Comparison of ENCODE assay signal across 11 mouse cellular contexts in genomic region chr11:87949990-87950389, GRCm38 (mm10). TPM values are rescaled to one million over a fixed set of nuclear protein-coding genes. Genes with fewer than 3 reads are reported as not detected.
A peak's percentile ranks its signal among the peaks of the same experiment; 100 is the strongest.
DNase-seq lines count a peak whose midpoint lies in the region; ATAC-seq and TF ChIP-seq lines count a peak whose summit lies in the region.
"Had no signal": no experiment of that assay in that cellular context is flagged by ENCODE, and none has a peak within 500 bp of the region (broad histone marks: within the 10 kb centered on the region; RNA-seq: fewer than 3 reads in every experiment).

No protein-coding gene starts in this region.

- H3K9ac ChIP-seq in forebrain, embryonic 14.5 days (ENCODE audit: low read length): no peak overlapping the region
- no peak overlapping the region for H3K9ac ChIP-seq in forebrain, embryonic 12.5 days

- no peak for TF ChIP-seq POLR2A in lung, adult 2 months (IDR thresholded peaks at IDR 0.05; ENCODE audit: borderline replicate concordance, extremely low read depth, low read depth, low read length)

- ATAC-seq in forebrain, embryonic 14.5 days: no peak
- ATAC-seq in forebrain, embryonic 12.5 days (ENCODE audit: low FRiP score): no peak
- ATAC-seq in Patski: no peak

- DNase-seq in forebrain, embryonic 14.5 days (ENCODE audit: low spot score): peak; percentile 44
- DNase-seq in lung, adult 2 months: no peak
- DNase-seq in lung, postnatal 10 days: no peak
- no peak for DNase-seq in Patski (ENCODE audit: low read depth, low spot score)
- DNase-seq in induced T-regulatory cell, adult 2 months (ENCODE audit: low read depth): peak; percentile 34
- DNase-seq in ovary, postnatal 14 days (ENCODE audit: low spot score): no peak
- no peak for DNase-seq in layer of hippocampus, adult 11-12 months (ENCODE audit: low spot score)
- DNase-seq: lung, adult 18-20 months had no signal

- no peak overlapping the region for H3K4me3 ChIP-seq in forebrain, embryonic 14.5 days (ENCODE audit: low read depth, low read length)
- no peak overlapping the region for H3K4me3 ChIP-seq in forebrain, embryonic 12.5 days (replicated peaks)
- no peak overlapping the region for H3K4me3 ChIP-seq in lung, adult 2 months (replicated peaks; ENCODE audit: extremely low read depth, low read depth, low read length)

- no peaks in the 10 kb centered on the region for H3K4me1 ChIP-seq in forebrain, embryonic 14.5 days (ENCODE audit: control insufficient read depth, insufficient read depth, low read length)
- no peaks in the 10 kb centered on the region for H3K4me1 ChIP-seq in forebrain, embryonic 12.5 days
- H3K4me1 ChIP-seq in lung, adult 2 months (ENCODE audit: control insufficient read depth, insufficient read depth, low read length): no peaks in the 10 kb centered on the region

- no peaks in the 10 kb centered on the region for H3K36me3 ChIP-seq in forebrain, embryonic 14.5 days (ENCODE audit: control insufficient read depth, insufficient read depth, low read length)
- H3K36me3 ChIP-seq in forebrain, embryonic 12.5 days (replicated peaks): no peaks in the 10 kb centered on the region

- H3K27me3 ChIP-seq in forebrain, embryonic 14.5 days (replicated peaks; ENCODE audit: control insufficient read depth, insufficient read depth, low read length): no peaks in the 10 kb centered on the region
- 0 out of 2 replicates have a peak, but pooled peaks cover 4% of the 10 kb centered on the region for H3K27me3 ChIP-seq in forebrain, embryonic 12.5 days
- H3K27me3 ChIP-seq in Patski: peaks cover 14% of the 10 kb centered on the region

- POLR2A ChIA-PET in Patski (lab: Charles Lee): no interaction called here

- in situ Hi-C loops in Patski (cut with MboI; ENCODE audit: low pct_unique_long_range_greater_than_20kb): loop anchor here (25.0 kb wide), 1 partner anchor 462 kb away; no protein-coding TSS in a partner anchor

- no peak overlapping the region for H3K4me2 ChIP-seq in forebrain, embryonic 14.5 days (ENCODE audit: low read length)
- no peak overlapping the region for H3K4me2 ChIP-seq in forebrain, embryonic 12.5 days
- H3K4me2 ChIP-seq: heart, embryonic 11.5 days had no signal

- no peaks in the 10 kb centered on the region for H3K9me3 ChIP-seq in forebrain, embryonic 14.5 days (replicated peaks; ENCODE audit: control insufficient read depth, low read length)
- H3K9me3 ChIP-seq in forebrain, embryonic 12.5 days: no peaks in the 10 kb centered on the region

- no peak overlapping the region for H3K27ac ChIP-seq in forebrain, embryonic 14.5 days (ENCODE audit: low read depth, low read length)
- no peak overlapping the region for H3K27ac ChIP-seq in forebrain, embryonic 12.5 days

- TF ChIP-seq CTCF in lung, adult 2 months (IDR thresholded peaks at IDR 0.05; ENCODE audit: insufficient read depth, low read length): peak; percentile 44
- peak; percentile 36 for TF ChIP-seq CTCF in Patski (IDR thresholded peaks at IDR 0.05)

- 0% methylated on average over 2 of the region's 2 CpGs for WGBS in forebrain, embryonic 14.5 days
- WGBS in forebrain, embryonic 12.5 days: 2% methylated on average over 2 of the region's 2 CpGs
- 4% methylated on average over 2 of the region's 2 CpGs for whole genome bisulfite sequencing in lung, adult 2 months

- CTCF ChIA-PET in Patski (lab: Charles Lee): no interaction called here

RNA-seq across cellular contexts. Expression of gene Olfr464, which starts 29.2 kb away (rescaled TPM):
- not detected in 2 replicates for polyA plus RNA-seq in forebrain, embryonic 14.5 days (2014; fragmentation: Nextera tagmentation; extraction: Ambion mirVana)
- not detected in 2 replicates for polyA plus RNA-seq in forebrain, embryonic 12.5 days (2016; fragmentation: Nextera tagmentation; extraction: Ambion mirVana)
- 0.34 and 0.53 TPM in 2 replicates for polyA plus RNA-seq in lung, adult 2 months (2012; rRNA removed)
- not detected for polyA plus RNA-seq in Patski (2021)
- polyA plus RNA-seq: heart, embryonic 11.5 days; stomach, embryonic 14.5 days had no signal

RNA-seq across cellular contexts. Expression of gene Dynll2, which starts 37.3 kb away (rescaled TPM):
- 21.8 and 22.5 TPM in 2 replicates for polyA plus RNA-seq in forebrain, embryonic 14.5 days (2014; fragmentation: Nextera tagmentation; extraction: Ambion mirVana)
- polyA plus RNA-seq in forebrain, embryonic 12.5 days (2016; fragmentation: Nextera tagmentation; extraction: Ambion mirVana): 34.7 and 36.2 TPM in 2 replicates
- polyA plus RNA-seq in lung, adult 2 months (2012; rRNA removed): 91.2 and 105 TPM in 2 replicates
- polyA plus RNA-seq in Patski (2021): 150 TPM

RNA-seq across cellular contexts. Expression of gene Olfr463, which starts 52.8 kb away (rescaled TPM):
- not detected in 2 replicates for polyA plus RNA-seq in forebrain, embryonic 14.5 days (2014; fragmentation: Nextera tagmentation; extraction: Ambion mirVana)
- polyA plus RNA-seq in forebrain, embryonic 12.5 days (2016; fragmentation: Nextera tagmentation; extraction: Ambion mirVana): not detected in 2 replicates
- not detected in 2 replicates for polyA plus RNA-seq in lung, adult 2 months (2012; rRNA removed)
- polyA plus RNA-seq in Patski (2021): not detected
- polyA plus RNA-seq: heart, embryonic 11.5 days; stomach, embryonic 14.5 days had no signal

RNA-seq across cellular contexts. Expression of gene Olfr462, which starts 57.9 kb away (rescaled TPM):
- polyA plus RNA-seq in forebrain, embryonic 14.5 days (2014; fragmentation: Nextera tagmentation; extraction: Ambion mirVana): not detected in 2 replicates
- polyA plus RNA-seq in forebrain, embryonic 12.5 days (2016; fragmentation: Nextera tagmentation; extraction: Ambion mirVana): not detected in 2 replicates
- not detected in 2 replicates for polyA plus RNA-seq in lung, adult 2 months (2012; rRNA removed)
- not detected for polyA plus RNA-seq in Patski (2021)
- polyA plus RNA-seq: heart, embryonic 11.5 days; stomach, embryonic 14.5 days had no signal

Comparison
In these comparisons a context has a peak if more than half of its experiments do, and no peak if none do; other contexts are left out.
1. DNase-seq: peak in forebrain, embryonic 14.5 days (single experiment) and induced T-regulatory cell, adult 2 months (single experiment); none in lung, adult 2 months (single experiment), lung, postnatal 10 days (single experiment), Patski (single experiment), ovary, postnatal 14 days (single experiment) and layer of hippocampus, adult 11-12 months (single experiment).